Mouse (Mus musculus) myocyte (in vitro differentiated cells): ENCODE measurements around the gene Ino80d.

Experiments used
- MAX ChIP-seq: IDR thresholded peaks from one replicate; pipeline ENCODE4 v1.6.1; 2011; ENCODE audit warnings: low read depth, mild to moderate bottlenecking, control low read depth
- MYOD1 ChIP-seq, 3 experiments: IDR thresholded peaks; one replicate each; pipeline ENCODE4 v1.6.1; 2011; ENCODE audit warnings: control low read depth in 2 of 3, low read depth in 2 of 3, mild to moderate bottlenecking in 2 of 3, moderate library complexity in 1 of 3; ENCODE audit not compliant: insufficient read length in 2 of 3, control insufficient read depth in 1 of 3
- POLR2A ChIP-seq: IDR thresholded peaks from one replicate; pipeline ENCODE4 v1.6.1; 2011; ENCODE audit warnings: low read depth, mild to moderate bottlenecking, control low read depth, moderate library complexity; ENCODE audit not compliant: insufficient read length
- TCF12 ChIP-seq: IDR thresholded peaks from one replicate; pipeline ENCODE4 v1.6.1; 2011; ENCODE audit warnings: mild to moderate bottlenecking, control low read depth; ENCODE audit not compliant: poor library complexity, insufficient read depth, severe bottlenecking
- USF1 ChIP-seq: IDR thresholded peaks from one replicate; pipeline ENCODE4 v1.6.1; 2011; ENCODE audit warnings: low read depth, mild to moderate bottlenecking, control low read depth, moderate library complexity

DNA sequence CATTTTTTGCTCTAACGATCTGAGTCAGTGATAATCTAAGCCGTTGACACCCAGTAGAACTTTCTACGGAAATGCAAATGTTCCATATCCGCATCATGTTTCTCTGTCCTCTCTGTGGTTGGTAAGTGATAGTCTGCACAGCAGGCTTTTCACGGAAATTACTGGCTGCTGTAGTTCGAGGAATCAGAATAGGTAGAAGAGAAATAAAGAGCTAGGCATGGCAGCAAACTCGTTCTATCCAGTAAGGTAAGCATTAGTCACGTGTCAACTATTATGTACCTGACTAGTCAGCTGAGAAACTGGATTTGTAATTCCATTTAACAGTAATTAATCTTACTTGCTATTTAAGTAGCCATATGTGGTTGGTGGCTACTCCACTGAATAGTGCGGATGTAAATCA lies 197.9 kb downstream of the Ino80d start:
- TF ChIP-seq USF1 (no peak), MYOD1 (IDR thresholded peaks at IDR 0.05; ENCODE audit: control insufficient read depth in 1 of 3, insufficient read length in 2 of 3, low read depth in 2 of 3) (no peak), TCF12 (no peak), MAX (no peak), POLR2A (no peak)
